Mouse (Mus musculus): ENCODE measurements around the gene Sox14.
A peak's percentile ranks its signal among the peaks of the same experiment; 100 is the strongest.

Gene Sox14

DNA sequence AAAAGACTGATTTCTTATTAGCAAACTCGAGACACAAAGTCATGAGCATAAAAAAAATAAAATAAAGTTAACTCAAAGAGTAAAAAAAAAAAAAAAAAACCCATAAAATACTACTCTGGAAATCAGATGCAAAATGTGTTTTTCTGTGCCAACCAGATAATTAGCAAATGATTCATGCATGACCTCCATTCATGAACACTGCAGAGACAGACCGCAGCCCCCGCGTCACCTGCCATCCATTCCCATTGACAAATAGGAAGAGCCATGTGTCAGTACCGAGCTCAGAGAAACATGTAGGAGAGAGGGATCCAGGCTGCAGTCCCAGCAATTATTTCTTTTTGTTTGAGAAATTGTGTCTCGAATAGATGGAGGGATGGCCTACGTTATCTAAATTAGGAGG, 25.6 kb downstream of the Sox14 start:
- DNase-seq (ENCODE audit: inconsistent ontology term): peak; percentile 63

DNA sequence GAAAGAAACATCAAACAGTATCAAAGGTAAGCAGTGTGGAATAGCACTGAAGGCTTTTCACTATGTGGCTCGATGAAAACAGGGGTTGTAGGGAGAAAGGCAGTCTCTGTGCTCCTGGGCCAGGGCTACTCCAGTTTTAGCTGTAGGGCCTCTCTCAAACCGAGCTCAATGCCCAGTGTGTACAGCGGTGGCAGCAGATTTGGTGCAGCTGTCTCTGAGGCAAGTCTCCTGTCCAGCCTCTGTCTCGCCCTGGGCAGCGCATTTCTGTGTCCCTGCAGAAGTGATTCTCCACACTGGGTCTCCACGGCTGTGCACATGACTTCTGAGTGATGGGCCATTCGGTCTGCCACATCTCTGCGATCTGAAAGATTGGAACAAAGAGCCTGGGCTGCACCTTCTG, 27.6 kb downstream of the Sox14 start:
- no peak for DNase-seq (ENCODE audit: inconsistent ontology term)

DNA sequence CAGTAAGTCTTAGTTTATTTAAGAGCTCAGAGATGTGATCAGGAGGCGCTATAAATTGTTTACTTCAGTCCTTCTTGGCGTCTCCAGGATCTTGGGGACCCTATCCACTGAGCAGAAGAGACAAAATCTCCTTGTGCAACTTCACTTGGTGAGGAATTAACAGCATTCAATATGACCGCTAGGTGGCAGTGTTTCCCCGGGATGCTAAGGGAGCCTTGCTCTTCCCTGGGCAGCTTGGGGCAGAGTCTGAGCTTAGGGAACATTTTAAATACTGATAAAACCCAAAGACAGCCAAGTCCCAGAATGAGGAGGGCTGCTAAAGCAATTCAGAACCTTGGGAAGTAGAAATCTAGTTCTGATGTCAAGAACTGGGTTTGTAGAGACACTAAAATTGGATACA, 29.1 kb downstream of the Sox14 start:
- DNase-seq (ENCODE audit: inconsistent ontology term): peak; percentile 59

DNA sequence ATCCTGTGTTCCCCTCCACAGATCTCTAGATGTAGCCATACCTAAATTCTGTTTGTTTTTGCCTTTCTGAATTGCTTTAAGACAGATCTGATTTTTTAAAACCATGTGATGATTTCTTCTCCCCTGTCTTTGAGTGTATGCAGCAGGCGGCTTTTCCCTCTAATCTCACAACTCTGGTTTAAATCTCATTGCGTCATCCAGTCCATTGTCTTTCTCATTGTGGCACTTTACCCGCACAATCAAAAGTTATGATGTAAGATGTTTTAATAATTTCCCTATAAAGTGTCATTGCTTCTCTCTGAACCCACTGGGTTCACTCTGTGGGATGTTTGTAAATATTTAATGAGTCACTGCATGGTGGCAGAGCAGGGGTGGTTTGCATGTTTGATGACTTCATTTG, 36.6 kb downstream of the Sox14 start:
- no peak for DNase-seq (ENCODE audit: inconsistent ontology term)

DNA sequence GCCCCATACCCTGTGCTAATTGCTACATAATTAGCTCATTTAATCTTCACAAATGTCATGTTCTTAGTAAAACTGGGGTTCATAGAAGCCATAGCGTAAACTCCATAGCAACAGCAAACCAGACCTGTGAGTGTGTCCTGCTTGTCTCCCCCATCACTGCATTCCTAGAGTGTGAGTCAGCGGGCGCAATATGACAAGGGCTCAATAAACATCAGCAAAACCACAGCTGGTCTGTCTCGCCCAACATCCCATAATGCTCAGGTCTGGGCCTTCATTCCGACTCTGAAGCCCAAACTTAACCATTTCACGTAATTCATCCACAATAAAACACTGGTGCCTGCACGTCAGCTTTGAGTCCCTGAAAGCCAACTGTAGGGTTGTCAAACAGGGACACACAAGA, 37.1 kb downstream of the Sox14 start:
- peak; percentile 5 for DNase-seq (ENCODE audit: inconsistent ontology term)

DNA sequence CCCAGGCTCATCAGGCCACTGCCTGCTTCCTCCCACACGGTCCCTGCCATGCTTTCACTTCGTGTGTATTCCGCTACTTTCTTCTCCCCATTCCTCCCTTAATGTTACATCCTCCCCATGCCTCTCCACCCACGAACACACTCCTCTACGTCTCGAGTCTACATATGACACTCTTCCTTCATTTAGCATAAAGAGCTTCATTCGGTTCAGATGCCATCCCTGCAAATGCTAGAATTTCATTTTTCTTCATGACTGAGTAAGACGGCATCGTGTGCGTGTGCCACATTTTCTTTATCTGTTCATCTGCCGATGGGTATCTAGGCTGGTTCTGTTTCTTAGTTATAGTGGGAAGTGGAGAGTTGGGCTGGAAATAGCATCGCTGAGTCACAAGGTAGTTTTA, 39.3 kb downstream of the Sox14 start:
- no peak for DNase-seq (ENCODE audit: inconsistent ontology term)

DNA sequence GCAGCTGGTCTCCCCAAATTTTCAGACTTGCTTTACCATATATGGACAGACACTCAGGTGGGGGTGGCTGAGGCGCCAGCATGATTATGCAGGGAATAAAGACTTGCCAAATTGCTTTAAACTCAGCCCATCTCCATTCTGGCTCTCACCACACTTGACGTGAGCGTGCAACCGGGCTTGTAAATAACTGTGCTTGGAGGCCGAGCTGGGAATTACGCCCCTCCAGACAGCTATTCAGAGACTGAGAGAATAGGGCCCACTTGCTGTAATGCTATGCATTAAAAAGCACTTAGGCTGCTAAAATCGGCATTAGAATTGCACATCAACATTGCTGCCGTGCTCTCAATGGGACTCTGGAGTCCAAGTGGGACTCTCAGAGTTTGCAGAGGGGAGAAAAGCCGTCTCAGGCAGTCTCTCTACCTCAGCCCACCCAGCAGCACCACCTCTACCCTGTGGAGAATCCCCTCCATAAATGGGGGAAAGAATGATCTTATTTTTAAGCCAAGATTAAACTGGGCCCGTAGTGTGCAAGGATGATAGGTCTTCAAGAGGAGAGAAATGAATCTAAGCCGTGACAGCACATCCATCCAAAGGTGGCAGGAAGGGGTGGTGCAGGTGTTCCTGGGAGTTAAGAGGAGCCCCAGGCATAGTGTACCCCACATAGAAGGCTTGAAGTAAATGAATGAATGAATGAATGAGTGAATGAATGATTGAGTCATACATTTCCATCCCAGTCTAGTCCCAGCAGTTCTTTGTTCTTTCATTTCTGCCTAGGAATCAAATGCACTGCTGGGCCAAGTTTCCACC, 40.1 kb downstream of the Sox14 start:
- no peak for DNase-seq (ENCODE audit: inconsistent ontology term)
